Mouse (Mus musculus) liver, postnatal 0 days (tissue): Measurements from ENCODE around the gene Zfp456. TPM values are rescaled to one million over a fixed set of nuclear protein-coding genes. Genes with fewer than 3 reads are reported as not detected.
A peak's percentile ranks its signal among the peaks of the same experiment; 100 is the strongest.
"Not testable (repeated sequence)": the region's sequence is repeated elsewhere in the genome, so short reads cannot be mapped to it uniquely, and the experiment has no call there.

Experiments used
- ATAC-seq: fragments of 200-750 bp; cut with Nextera tagmentation; 2 replicates; pipeline ENCODE4 v1.8.0; 2017; ENCODE audit warnings: mild to moderate bottlenecking, moderate library complexity
- DNase-seq: peaks from one replicate; pipeline ENCODE4 v3.0.0-alpha.2; 2016
- H3K27ac ChIP-seq: fragments of 300-500 bp; sonication (generic); 2 replicates; pipeline ENCODE4 v1.5.1; 2014; ENCODE audit warnings: antibody characterized with exemption, moderate library complexity, mild to moderate bottlenecking, low read depth
- H3K27me3 ChIP-seq: fragments of 300-500 bp; sonication (generic); 2 replicates; pipeline ENCODE4 v1.6.1; 2014; ENCODE audit warnings: low read length, control low read depth, mixed read lengths; ENCODE audit not compliant: insufficient read depth
- H3K36me3 ChIP-seq: fragments of 300-500 bp; sonication (generic); replicated peaks from 2 replicates; pipeline ENCODE4 v1.6.1; 2014; ENCODE audit warnings: mild to moderate bottlenecking, control low read depth, low read length, moderate library complexity, mixed read lengths; ENCODE audit not compliant: insufficient read depth
- H3K4me1 ChIP-seq: fragments of 300-500 bp; sonication (generic); 2 replicates; pipeline ENCODE4 v1.6.1; 2014; ENCODE audit warnings: antibody characterized with exemption, mild to moderate bottlenecking, control low read depth; ENCODE audit not compliant: insufficient read depth
- H3K4me2 ChIP-seq: fragments of 300-500 bp; sonication (generic); 2 replicates; pipeline ENCODE4 v1.6.1; 2014; ENCODE audit warnings: low read depth, mild to moderate bottlenecking, low read length, moderate library complexity, mixed read lengths
- H3K4me3 ChIP-seq: fragments of 300-500 bp; sonication (generic); 2 replicates; pipeline ENCODE4 v1.5.1; 2014; ENCODE audit warnings: low read depth, low read length
- H3K9ac ChIP-seq: fragments of 300-500 bp; sonication (generic); replicated peaks from 2 replicates; pipeline ENCODE4 v1.6.1; 2014; ENCODE audit warnings: mild to moderate bottlenecking, moderate library complexity
- H3K9me3 ChIP-seq: fragments of 300-500 bp; sonication (generic); 2 replicates; pipeline ENCODE4 v1.6.1; 2016; ENCODE audit warnings: mild to moderate bottlenecking, control low read depth, low read length, mixed read lengths
- CTCF ChIP-seq: sonication (generic); IDR thresholded peaks from 2 replicates; pipeline ENCODE4 v1.5.1; 2016; ENCODE audit warnings: antibody characterized with exemption, low read depth
- EP300 ChIP-seq: IDR thresholded peaks from 2 replicates; pipeline ENCODE4 v1.6.1; 2016; ENCODE audit warnings: antibody characterized with exemption, low read depth, mild to moderate bottlenecking
- WGBS: fragments of 180-500 bp; shearing (Covaris S2); extraction: QIAGEN DNeasy Blood & Tissue Kit; methylation state at CpG from one replicate; pipeline ENCODE4 v1.1.7; 2014; ENCODE audit not compliant: insufficient replicate concordance; 5-methylcytosine and 5-hydroxymethylcytosine counted together
- polyA plus RNA-seq: library from polyadenylated mRNA; unstranded; fragments of >200 nt; fragmentation: Nextera tagmentation; extraction: Ambion mirVana; gene quantifications from 2 replicates; pipeline ENCODE4 v1.2.1, GENCODE M21; 2015

The Zfp456 gene
- 0.41 and 0.58 TPM in 2 replicates for polyA plus RNA-seq

DNA sequence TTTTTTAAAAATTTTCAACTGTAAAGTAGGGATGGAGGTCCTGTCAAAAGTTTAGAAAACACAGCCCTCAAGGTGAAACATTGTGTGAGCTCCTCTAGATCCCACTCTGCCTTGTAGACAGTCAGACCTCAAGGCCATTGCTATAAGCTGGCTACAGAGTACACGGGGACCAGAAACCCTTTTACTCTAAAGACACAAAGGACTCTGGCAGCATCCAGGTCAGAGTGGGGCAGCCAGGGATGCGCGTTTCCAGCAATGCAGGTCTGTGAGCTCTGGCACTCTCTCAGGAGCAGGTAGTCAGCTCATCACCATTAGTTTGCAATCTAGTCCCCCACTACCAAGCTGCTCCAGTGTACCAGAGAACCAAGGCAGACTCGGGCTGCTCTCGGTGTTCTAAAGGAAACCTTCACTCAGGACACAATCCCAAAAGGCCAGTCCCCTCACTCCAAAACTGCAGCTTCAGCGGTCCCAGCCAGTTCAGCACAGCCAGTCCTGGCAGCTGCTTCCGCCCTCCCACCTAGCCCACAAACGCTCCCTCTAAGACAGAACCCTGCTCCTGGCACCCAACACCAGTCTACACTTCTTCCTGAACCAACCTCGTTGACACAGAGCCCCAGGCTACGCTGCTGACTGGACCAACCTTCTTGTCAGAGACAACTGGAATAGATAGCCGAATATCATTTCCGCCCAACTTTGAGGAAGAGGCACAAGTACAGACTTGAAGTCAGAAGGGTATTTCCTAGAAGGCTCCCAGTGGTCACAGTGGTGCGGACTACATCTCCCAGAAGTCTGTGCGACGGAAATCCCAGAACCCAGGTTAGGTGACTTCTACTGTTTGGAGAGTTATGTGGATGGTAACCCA, at the start of gene Zfp456, which contains the start of gene Gm28041:
Gene Zfp456 (minus strand): TSS at position 761 of the 862 bp plus-strand sequence.
Gene Gm28041 (minus strand): TSS at position 684 of the 862 bp plus-strand sequence.
- ATAC-seq = peak; percentile 94
- H3K27ac ChIP-seq, H3K36me3 ChIP-seq, H3K4me1 ChIP-seq, H3K27me3 ChIP-seq, H3K9me3 ChIP-seq: not testable (repeated sequence)
- DNase-seq = peak; percentile 73
- peak within 1 kb of the TSS; percentile 52 for H3K4me3 ChIP-seq
- WGBS = 7% methylated on average over 13 of the region's 15 CpGs
- peak within 1 kb of the TSS; percentile 73 for H3K4me2 ChIP-seq
- H3K9ac ChIP-seq = peak within 1 kb of the TSS; percentile 58

DNA sequence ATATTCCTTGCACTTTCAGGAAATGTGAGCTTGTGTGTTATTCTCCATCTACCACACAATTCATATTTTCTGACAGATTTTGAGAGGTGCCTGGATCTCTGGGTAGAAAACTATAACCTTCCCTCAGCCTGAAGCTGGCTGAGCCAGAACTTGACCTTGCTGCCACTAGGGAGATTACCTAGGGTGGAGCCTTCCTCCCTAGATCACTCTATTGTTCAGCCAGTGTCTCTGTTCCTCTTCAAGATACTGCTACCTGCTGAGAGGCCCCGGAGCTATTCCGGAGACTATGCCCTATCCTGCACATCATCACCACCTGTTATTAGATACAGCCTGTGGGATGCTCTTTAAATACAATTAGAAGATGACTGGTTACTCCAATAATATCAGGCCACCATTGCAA, 46.9 kb upstream of the Zfp456 start:
- H3K36me3 ChIP-seq, DNase-seq, H3K27me3 ChIP-seq, H3K9ac ChIP-seq, H3K4me1 ChIP-seq, H3K4me2 ChIP-seq, H3K4me3 ChIP-seq, H3K9me3 ChIP-seq, H3K27ac ChIP-seq, ATAC-seq: not testable (repeated sequence)
- WGBS = 81% methylated on average over 2 of the region's 2 CpGs

DNA sequence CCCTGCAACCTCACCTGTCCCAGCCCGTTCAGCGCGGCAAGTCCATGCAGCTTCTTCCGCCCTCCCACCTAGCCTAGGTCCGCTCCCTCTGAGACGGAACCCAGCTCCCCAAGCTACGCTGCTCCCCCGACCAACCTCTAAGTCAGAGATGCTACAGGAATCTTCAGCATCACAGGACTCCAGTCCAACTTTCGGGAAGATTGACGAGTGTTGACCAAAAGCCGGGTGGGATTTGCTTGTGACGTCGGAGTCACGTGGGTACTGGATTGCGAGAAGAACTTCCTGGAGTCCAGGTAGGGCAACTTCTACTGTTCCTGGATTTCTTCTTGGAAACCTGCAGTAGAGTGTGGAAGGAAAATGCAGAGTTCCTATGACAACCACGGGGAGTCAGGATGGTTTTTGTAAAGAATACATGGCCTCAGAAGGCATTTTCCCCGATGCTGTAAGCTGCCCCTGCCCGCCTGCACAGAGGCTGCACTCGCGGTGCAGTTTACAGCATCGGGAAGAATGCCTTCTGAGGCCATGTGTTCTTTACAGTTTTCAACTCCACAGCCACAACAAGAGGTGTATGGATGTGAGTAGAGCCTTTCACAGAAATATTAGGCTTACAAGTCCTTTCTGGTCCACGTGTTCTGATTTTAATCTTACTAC, 45.7 kb upstream of the Zfp456 start, which contains the start of gene Zfp459:
Gene Zfp459 (minus strand): TSS at position 212 of the 651 bp plus-strand sequence.
- H3K4me1 ChIP-seq = no peaks in the 10 kb centered on the region
- WGBS = 2% methylated on average over 22 of the region's 22 CpGs
- TF ChIP-seq EP300 = no peak
- no peak for TF ChIP-seq CTCF
- H3K9me3 ChIP-seq = no peaks in the 10 kb centered on the region
- H3K36me3 ChIP-seq = no peaks in the 10 kb centered on the region
- H3K9ac ChIP-seq = peak within 1 kb of the TSS; percentile 43
- H3K4me3 ChIP-seq = peak within 1 kb of the TSS; percentile 65
- ATAC-seq = peak; percentile 66
- DNase-seq = peak; percentile 46
- H3K27ac ChIP-seq = no peak within 1 kb of the TSS
- no peaks in the 10 kb centered on the region for H3K27me3 ChIP-seq
- H3K4me2 ChIP-seq = peak within 1 kb of the TSS; percentile 80

DNA sequence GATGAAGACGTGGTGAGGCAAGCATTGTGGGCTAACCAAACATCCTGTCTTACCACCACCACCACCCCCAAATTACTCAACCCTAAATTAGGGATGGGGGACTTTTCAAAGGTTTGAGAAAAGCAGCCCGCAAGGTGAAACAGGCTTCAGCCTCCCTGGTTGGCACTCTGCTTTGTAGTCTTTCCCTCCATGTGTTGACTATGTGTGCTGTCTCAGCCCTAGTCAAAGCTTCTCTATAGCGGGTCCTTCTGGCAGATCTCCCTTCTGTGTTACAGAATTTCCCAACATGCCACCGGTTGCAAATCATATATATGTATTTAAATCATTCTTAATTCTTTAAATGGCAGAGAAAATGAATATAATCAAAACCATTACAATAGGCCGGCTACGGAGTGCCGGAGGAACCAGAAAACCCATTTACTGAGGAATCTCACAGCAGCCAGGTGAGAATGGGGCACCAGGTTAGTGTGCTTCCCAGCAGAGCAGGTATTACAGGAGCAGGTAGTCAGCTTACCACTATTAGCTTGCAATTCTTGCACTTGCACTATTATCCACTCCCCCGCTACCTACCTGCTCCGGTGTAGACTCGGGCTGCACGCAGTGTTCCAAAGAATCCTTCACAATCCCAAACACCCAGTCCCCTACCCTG, 45.1 kb upstream of the Zfp456 start:
- DNase-seq (no peak), ATAC-seq (peak; percentile 4; the same call in 1 of the 2 replicates)
- H3K4me1 ChIP-seq = no peaks in the 10 kb centered on the region
- no peaks in the 10 kb centered on the region for H3K36me3 ChIP-seq
- peak overlapping the region; percentile 43 for H3K9ac ChIP-seq
- TF ChIP-seq EP300 = no peak
- H3K9me3 ChIP-seq = no peaks in the 10 kb centered on the region
- WGBS = 34% methylated on average over 11 of the region's 11 CpGs
- H3K4me3 ChIP-seq = peak overlapping the region; percentile 65
- no peak overlapping the region for H3K27ac ChIP-seq
- H3K27me3 ChIP-seq = no peaks in the 10 kb centered on the region
- peak overlapping the region; percentile 80 for H3K4me2 ChIP-seq

DNA sequence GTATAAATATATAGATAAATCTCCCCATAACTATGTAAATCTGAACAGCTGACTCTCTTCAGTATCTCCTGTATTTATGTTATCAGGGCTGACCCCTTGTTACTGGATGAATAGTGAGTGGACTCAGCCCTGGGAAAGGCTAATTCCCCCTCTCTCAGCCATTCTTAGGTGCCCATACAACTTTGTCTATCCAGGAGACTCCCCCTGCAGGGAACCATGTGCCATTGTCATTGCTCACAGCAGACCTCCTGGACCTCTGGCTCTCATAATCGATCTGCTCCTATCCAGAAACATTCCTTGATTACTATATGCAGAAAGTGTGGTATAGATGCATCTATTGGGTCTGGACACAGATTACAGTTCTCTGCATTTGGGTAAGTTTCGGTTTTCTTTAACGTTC, 41.2 kb upstream of the Zfp456 start:
- Histone ChIP-seq H3K9ac (no peak overlapping the region), H3K36me3 (no peaks in the 10 kb centered on the region), H3K27ac (no peak overlapping the region), H3K4me3 (no peak overlapping the region), H3K4me2 (no peak overlapping the region), H3K4me1 (no peaks in the 10 kb centered on the region), H3K27me3 (no peaks in the 10 kb centered on the region), H3K9me3 (no peaks in the 10 kb centered on the region)
- ATAC-seq (no peak), DNase-seq (no peak)
- 74% methylated on average over 3 of the region's 3 CpGs for WGBS
- TF ChIP-seq CTCF = no peak
- TF ChIP-seq EP300 = no peak

DNA sequence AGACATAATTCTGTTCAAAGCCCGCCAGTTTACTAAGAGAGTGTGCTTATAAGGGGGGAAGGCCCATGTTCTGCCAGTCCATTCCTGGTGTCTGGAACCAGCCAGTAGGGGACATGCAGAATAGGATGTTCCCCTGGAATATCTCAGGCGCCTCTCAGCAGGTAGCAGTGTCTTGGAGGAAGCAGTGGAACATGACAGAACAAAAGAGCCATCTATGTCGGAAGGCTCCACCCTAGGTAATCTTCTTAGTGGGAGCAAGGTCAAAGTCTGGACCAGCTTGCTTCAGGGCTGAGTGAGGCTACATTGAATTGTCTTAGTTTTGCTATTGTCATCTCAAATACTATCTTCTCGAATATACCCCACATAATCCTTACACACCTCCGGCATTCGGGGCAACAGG, 40.1 kb upstream of the Zfp456 start:
- Histone ChIP-seq H3K4me3 (no peak overlapping the region), H3K36me3 (no peaks in the 10 kb centered on the region), H3K4me2 (no peak overlapping the region), H3K4me1 (no peaks in the 10 kb centered on the region), H3K27me3 (no peaks in the 10 kb centered on the region), H3K9ac (no peak overlapping the region), H3K27ac (no peak overlapping the region), H3K9me3 (no peaks in the 10 kb centered on the region)
- TF ChIP-seq EP300 (no peak), CTCF (no peak)
- 78% methylated on average over 6 of the region's 6 CpGs for WGBS
- no peak for ATAC-seq
- DNase-seq = no peak
